Mouse (Mus musculus) frontal cortex, postnatal 10 days (tissue): ENCODE measurements at regions not wholly inside any gene's neighbourhood (a gene's known extent, or its start where the extent isn't known, plus 50 kb on each side); places are given as distances from the start of the nearest gene placed in this dataset.

ENCODE experiments used
- DNase-seq, 2 experiments: peaks; one replicate each; pipeline ENCODE4 v3.0.0; 2022; ENCODE audit warnings: low spot score in 2 of 2, mixed read lengths in 1 of 2

- DNase-seq: no peak
Observed at GRCm38 (mm10) chr12:110026033-110026750, 252.7 kb upstream of the Dio3 start.

GRCm38 (mm10) chr12:110027345-110027744 is 251.5 kb upstream of the Dio3 start:
- DNase-seq: no peak

- no peak for DNase-seq
Observed at GRCm38 (mm10) chr12:110027976-110028375, 250.9 kb upstream of the Dio3 start.

GRCm38 (mm10) chr12:110028646-110029045 is 250.2 kb upstream of the Dio3 start:
- DNase-seq: no peak

- no peak for DNase-seq
Observed at GRCm38 (mm10) chr12:110031326-110031725, 247.5 kb upstream of the Dio3 start.

- DNase-seq: no peak
Observed at GRCm38 (mm10) chr12:110035171-110035570, 243.7 kb upstream of the Dio3 start.

GRCm38 (mm10) chr12:110040682-110041081 is 238.2 kb upstream of the Dio3 start:
- no peak for DNase-seq

GRCm38 (mm10) chr12:110041782-110042181 is 237.1 kb upstream of the Dio3 start:
- no peak for DNase-seq

- no peak for DNase-seq
Observed at GRCm38 (mm10) chr12:110044266-110044665, 234.6 kb upstream of the Dio3 start.

GRCm38 (mm10) chr12:110044721-110045120 is 234.1 kb upstream of the Dio3 start:
- no peak for DNase-seq

GRCm38 (mm10) chr12:110045770-110046330 is 233.0 kb upstream of the Dio3 start:
- DNase-seq: no peak

GRCm38 (mm10) chr12:110046613-110047012 is 232.3 kb upstream of the Dio3 start:
- DNase-seq: no peak

- no peak for DNase-seq
Observed at GRCm38 (mm10) chr12:110047466-110048250, 231.2 kb upstream of the Dio3 start.

- no peak for DNase-seq
Observed at GRCm38 (mm10) chr12:110049154-110049736, 229.6 kb upstream of the Dio3 start.

GRCm38 (mm10) chr12:110059321-110059720 is 219.5 kb upstream of the Dio3 start:
- DNase-seq: no peak

GRCm38 (mm10) chr12:110061961-110062360 is 216.9 kb upstream of the Dio3 start:
- no peak for DNase-seq

GRCm38 (mm10) chr12:110063013-110063412 is 215.9 kb upstream of the Dio3 start:
- DNase-seq: no peak

GRCm38 (mm10) chr12:110066361-110066885 is 212.4 kb upstream of the Dio3 start:
- DNase-seq: no peak

GRCm38 (mm10) chr12:110070506-110070905 is 208.4 kb upstream of the Dio3 start:
- DNase-seq: no peak

- no peak for DNase-seq
Observed at GRCm38 (mm10) chr12:110071823-110072222, 207.0 kb upstream of the Dio3 start.

- no peak for DNase-seq
Observed at GRCm38 (mm10) chr12:110074921-110075320, 203.9 kb upstream of the Dio3 start.

GRCm38 (mm10) chr12:110077211-110077884 is 201.5 kb upstream of the Dio3 start:
- no peak for DNase-seq
